Mouse (Mus musculus) cortical plate, adult 2 months (tissue): Measurements from ENCODE around the gene Kcnj6.

Experiments used
- CTCF ChIP-seq: fragments of 200-500 bp; IDR thresholded peaks from 2 replicates; pipeline ENCODE4 v1.5.1; 2011; ENCODE audit warnings: mild to moderate bottlenecking, control low read depth, low read length; ENCODE audit not compliant: insufficient read depth; ENCODE audit errors: extremely low read depth
- POLR2A ChIP-seq: fragments of 200-500 bp; IDR thresholded peaks from 2 replicates; pipeline ENCODE4 v1.6.1; 2011; ENCODE audit warnings: mild to moderate bottlenecking, low read length, control low read depth; ENCODE audit not compliant: insufficient read depth; ENCODE audit errors: extremely low read depth

- TF ChIP-seq POLR2A (no peak), CTCF (no peak)
These were observed 18.0 kb downstream of the Kcnj6 start for GRCm38 (mm10) chr16:94979499-94979898.
